Mouse (Mus musculus): Measurements from ENCODE around the gene Irx3. TPM values are rescaled to one million over a fixed set of nuclear protein-coding genes. Genes with fewer than 3 reads are reported as not detected.

The Irx3 gene
- polyA plus RNA-seq, 1 experiment from 2014 or later, result 12.8 TPM

GRCm38 (mm10) chr8:91765411-91766034 lies 36.3 kb downstream of the Irx3 start:
- H3K4me3 ChIP-seq, result no peak overlapping the region
- no peak overlapping the region for H3K27ac ChIP-seq (replicated peaks)
- no peaks in the 10 kb centered on the region for H3K36me3 ChIP-seq
- H3K4me1 ChIP-seq, result peaks cover 25% of the 10 kb centered on the region
- H3K4me2 ChIP-seq, result no peak overlapping the region
- H3K27me3 ChIP-seq (replicated peaks), result peaks cover 11% of the 10 kb centered on the region
- no peak for ATAC-seq (ENCODE audit: extremely low read depth, insufficient number of reproducible peaks, low FRiP score, low TSS enrichment)
- peak overlapping the region; percentile 14; the same call in 1 of the 2 replicates for H3K9ac ChIP-seq
- no peaks in the 10 kb centered on the region for H3K9me3 ChIP-seq
- WGBS, result 35% methylated on average over 8 of the region's 8 CpGs

GRCm38 (mm10) chr8:91755566-91755965 lies 46.3 kb downstream of the Irx3 start:
- Histone ChIP-seq H3K36me3 (no peaks in the 10 kb centered on the region), H3K4me3 (no peak overlapping the region), H3K27me3 (replicated peaks) (0 out of 2 replicates have a peak, but pooled peaks cover 3% of the 10 kb centered on the region), H3K4me1 (peaks cover 7% of the 10 kb centered on the region), H3K9ac (no peak overlapping the region), H3K4me2 (no peak overlapping the region), H3K27ac (replicated peaks) (no peak overlapping the region), H3K9me3 (peaks cover 4% of the 10 kb centered on the region; the same call in 1 of the 2 replicates)
- ATAC-seq (ENCODE audit: extremely low read depth, insufficient number of reproducible peaks, low FRiP score, low TSS enrichment), result no peak
- 81% methylated on average over 7 of the region's 7 CpGs for WGBS

- H3K27me3 ChIP-seq (replicated peaks), result 0 out of 2 replicates have a peak, but pooled peaks cover 3% of the 10 kb centered on the region
- H3K4me3 ChIP-seq, result no peak overlapping the region
- H3K4me1 ChIP-seq, result peaks cover 12% of the 10 kb centered on the region
- no peaks in the 10 kb centered on the region for H3K36me3 ChIP-seq
- no peak for ATAC-seq (ENCODE audit: extremely low read depth, insufficient number of reproducible peaks, low FRiP score, low TSS enrichment)
- 89% methylated on average over 9 of the region's 9 CpGs for WGBS
- H3K9me3 ChIP-seq, result peaks cover 4% of the 10 kb centered on the region; the same call in 1 of the 2 replicates
- no peak overlapping the region for H3K27ac ChIP-seq (replicated peaks)
- H3K4me2 ChIP-seq, result no peak overlapping the region
- no peak overlapping the region for H3K9ac ChIP-seq
Measured at GRCm38 (mm10) chr8:91755062-91755461, 46.8 kb downstream of the Irx3 start.

GRCm38 (mm10) chr8:91750794-91751125 lies 51.1 kb downstream of the Irx3 start:
- Histone ChIP-seq H3K9me3 (peaks cover 4% of the 10 kb centered on the region; the same call in 1 of the 2 replicates), H3K4me3 (no peak overlapping the region)
- WGBS, result 39% methylated on average over 7 of the region's 7 CpGs

GRCm38 (mm10) chr8:91750096-91750793 lies 51.6 kb downstream of the Irx3 start:
- ATAC-seq (ENCODE audit: extremely low read depth, insufficient number of reproducible peaks, low FRiP score, low TSS enrichment), result no peak
- WGBS, result 50% methylated on average over 15 of the region's 15 CpGs
- H3K4me3 ChIP-seq, result no peak overlapping the region
- H3K36me3 ChIP-seq, result no peaks in the 10 kb centered on the region
- 0 out of 2 replicates have a peak overlapping the region, but pooled peaks have one; percentile 16 for H3K4me2 ChIP-seq
- H3K27ac ChIP-seq (replicated peaks), result no peak overlapping the region
- no peak overlapping the region for H3K9ac ChIP-seq
- H3K4me1 ChIP-seq, result peaks cover 43% of the 10 kb centered on the region
- H3K9me3 ChIP-seq, result peaks cover 4% of the 10 kb centered on the region; the same call in 1 of the 2 replicates
- H3K27me3 ChIP-seq (replicated peaks), result peaks cover 10% of the 10 kb centered on the region

More at GRCm38 (mm10) chr8:91750794-91751125, 51.1 kb downstream of the Irx3 start:
- Histone ChIP-seq H3K4me1 (peaks cover 43% of the 10 kb centered on the region), H3K27ac (replicated peaks) (no peak overlapping the region), H3K4me2 (0 out of 2 replicates have a peak overlapping the region, but pooled peaks have one; percentile 16), H3K36me3 (no peaks in the 10 kb centered on the region), H3K9ac (no peak overlapping the region), H3K27me3 (replicated peaks) (peaks cover 10% of the 10 kb centered on the region)
- ATAC-seq (ENCODE audit: extremely low read depth, insufficient number of reproducible peaks, low FRiP score, low TSS enrichment), result no peak

- Histone ChIP-seq H3K27ac (replicated peaks) (no peak overlapping the region), H3K36me3 (no peaks in the 10 kb centered on the region), H3K4me1 (peaks cover 43% of the 10 kb centered on the region), H3K9ac (no peak overlapping the region), H3K4me2 (no peak overlapping the region), H3K27me3 (replicated peaks) (peaks cover 10% of the 10 kb centered on the region), H3K9me3 (peaks cover 4% of the 10 kb centered on the region; the same call in 1 of the 2 replicates), H3K4me3 (no peak overlapping the region)
- 73% methylated on average over 5 of the region's 5 CpGs for WGBS
- ATAC-seq (ENCODE audit: extremely low read depth, insufficient number of reproducible peaks, low FRiP score, low TSS enrichment), result no peak
Measured at GRCm38 (mm10) chr8:91749412-91749811, 52.5 kb downstream of the Irx3 start.

All from heart, embryonic 13.5 days (tissue).